Mouse (Mus musculus): ENCODE measurements at regions not wholly inside any gene's neighbourhood (a gene's known extent, or its start where the extent isn't known, plus 50 kb on each side); places are given as distances from the start of the nearest gene placed in this dataset.
A peak's percentile ranks its signal among the peaks of the same experiment; 100 is the strongest.

- TF ChIP-seq CTCF (IDR thresholded peaks at IDR 0.05; ENCODE audit: borderline replicate concordance, extremely low read depth, insufficient read depth, insufficient read length) = no peak
- TF ChIP-seq POLR2A (IDR thresholded peaks at IDR 0.05; ENCODE audit: borderline replicate concordance, extremely low read depth, insufficient read depth, insufficient read length, poor library complexity, severe bottlenecking) = no peak
- DNase-seq (ENCODE audit: low read depth) = no peak
Measured at GRCm38 (mm10) chr9:32998323-32998722, 362.3 kb downstream of the Ets1 start.

GRCm38 (mm10) chr9:33000691-33001164 is 364.7 kb downstream of the Ets1 start:
- TF ChIP-seq POLR2A (IDR thresholded peaks at IDR 0.05; ENCODE audit: borderline replicate concordance, extremely low read depth, insufficient read depth, insufficient read length, poor library complexity, severe bottlenecking) (no peak), CTCF (IDR thresholded peaks at IDR 0.05; ENCODE audit: borderline replicate concordance, extremely low read depth, insufficient read depth, insufficient read length) (no peak)
- peak; percentile 7 for DNase-seq (ENCODE audit: low read depth)

GRCm38 (mm10) chr9:33001165-33001949 is 365.3 kb downstream of the Ets1 start:
- TF ChIP-seq POLR2A (IDR thresholded peaks at IDR 0.05; ENCODE audit: borderline replicate concordance, extremely low read depth, insufficient read depth, insufficient read length, poor library complexity, severe bottlenecking) = no peak
- no peak for TF ChIP-seq CTCF (IDR thresholded peaks at IDR 0.05; ENCODE audit: borderline replicate concordance, extremely low read depth, insufficient read depth, insufficient read length)

GRCm38 (mm10) chr9:33003880-33004279 is 367.9 kb downstream of the Ets1 start:
- TF ChIP-seq CTCF (IDR thresholded peaks at IDR 0.05; ENCODE audit: borderline replicate concordance, extremely low read depth, insufficient read depth, insufficient read length) (no peak), POLR2A (IDR thresholded peaks at IDR 0.05; ENCODE audit: borderline replicate concordance, extremely low read depth, insufficient read depth, insufficient read length, poor library complexity, severe bottlenecking) (no peak)
- no peak for DNase-seq (ENCODE audit: low read depth)

More at GRCm38 (mm10) chr9:33001165-33001949, 365.3 kb downstream of the Ets1 start:
- DNase-seq (ENCODE audit: low read depth) = peak; percentile 9

GRCm38 (mm10) chr9:33004536-33004935 is 368.5 kb downstream of the Ets1 start:
- TF ChIP-seq POLR2A (IDR thresholded peaks at IDR 0.05; ENCODE audit: borderline replicate concordance, extremely low read depth, insufficient read depth, insufficient read length, poor library complexity, severe bottlenecking) = no peak
- TF ChIP-seq CTCF (IDR thresholded peaks at IDR 0.05; ENCODE audit: borderline replicate concordance, extremely low read depth, insufficient read depth, insufficient read length) = no peak
- no peak for DNase-seq (ENCODE audit: low read depth)

- no peak for DNase-seq (ENCODE audit: low read depth)
- no peak for TF ChIP-seq CTCF (IDR thresholded peaks at IDR 0.05; ENCODE audit: borderline replicate concordance, extremely low read depth, insufficient read depth, insufficient read length)
Measured at GRCm38 (mm10) chr9:33007456-33008063, 371.5 kb downstream of the Ets1 start.

GRCm38 (mm10) chr9:33011241-33011640 is 375.2 kb downstream of the Ets1 start:
- no peak for TF ChIP-seq CTCF (IDR thresholded peaks at IDR 0.05; ENCODE audit: borderline replicate concordance, extremely low read depth, insufficient read depth, insufficient read length)
- TF ChIP-seq POLR2A (IDR thresholded peaks at IDR 0.05; ENCODE audit: borderline replicate concordance, extremely low read depth, insufficient read depth, insufficient read length, poor library complexity, severe bottlenecking) = no peak

GRCm38 (mm10) chr9:33035401-33035800 is 399.4 kb downstream of the Ets1 start:
- DNase-seq (ENCODE audit: low read depth) = no peak
- no peak for TF ChIP-seq POLR2A (IDR thresholded peaks at IDR 0.05; ENCODE audit: borderline replicate concordance, extremely low read depth, insufficient read depth, insufficient read length, poor library complexity, severe bottlenecking)
- no peak for TF ChIP-seq CTCF (IDR thresholded peaks at IDR 0.05; ENCODE audit: borderline replicate concordance, extremely low read depth, insufficient read depth, insufficient read length)

More at GRCm38 (mm10) chr9:33011241-33011640, 375.2 kb downstream of the Ets1 start:
- DNase-seq (ENCODE audit: low read depth) = no peak

- TF ChIP-seq CTCF (IDR thresholded peaks at IDR 0.05; ENCODE audit: borderline replicate concordance, extremely low read depth, insufficient read depth, insufficient read length) (no peak), POLR2A (IDR thresholded peaks at IDR 0.05; ENCODE audit: borderline replicate concordance, extremely low read depth, insufficient read depth, insufficient read length, poor library complexity, severe bottlenecking) (no peak)
Measured at GRCm38 (mm10) chr9:33039221-33039790, 403.3 kb downstream of the Ets1 start.

GRCm38 (mm10) chr9:33050789-33051188 is 414.8 kb downstream of the Ets1 start:
- TF ChIP-seq POLR2A (IDR thresholded peaks at IDR 0.05; ENCODE audit: borderline replicate concordance, extremely low read depth, insufficient read depth, insufficient read length, poor library complexity, severe bottlenecking) = no peak
- TF ChIP-seq CTCF (IDR thresholded peaks at IDR 0.05; ENCODE audit: borderline replicate concordance, extremely low read depth, insufficient read depth, insufficient read length) = no peak
- peak; percentile 40 for DNase-seq (ENCODE audit: low read depth)

More at GRCm38 (mm10) chr9:33039221-33039790, 403.3 kb downstream of the Ets1 start:
- no peak for DNase-seq (ENCODE audit: low read depth)

- DNase-seq (ENCODE audit: low read depth) = no peak
- TF ChIP-seq POLR2A (IDR thresholded peaks at IDR 0.05; ENCODE audit: borderline replicate concordance, extremely low read depth, insufficient read depth, insufficient read length, poor library complexity, severe bottlenecking) (no peak), CTCF (IDR thresholded peaks at IDR 0.05; ENCODE audit: borderline replicate concordance, extremely low read depth, insufficient read depth, insufficient read length) (no peak)
Measured at GRCm38 (mm10) chr9:33060636-33061264, 424.7 kb downstream of the Ets1 start.

Measured in brain, embryonic 14.5 days (tissue).